Mouse (Mus musculus): ENCODE measurements at regions not wholly inside any gene's neighbourhood (a gene's known extent, or its start where the extent isn't known, plus 50 kb on each side); places are given as distances from the start of the nearest gene placed in this dataset.

- no peak for DNase-seq (ENCODE audit: low spot score in 2 of 2)
Measured at GRCm38 (mm10) chr8:113250264-113250663, 385.1 kb upstream of the Mon1b start.

- no peak for DNase-seq (ENCODE audit: low spot score in 2 of 2)
Measured at GRCm38 (mm10) chr8:113254076-113254475, 381.3 kb upstream of the Mon1b start.

- DNase-seq (ENCODE audit: low spot score in 2 of 2), result no peak
Measured at GRCm38 (mm10) chr8:113259477-113259876, 375.9 kb upstream of the Mon1b start.

- DNase-seq (ENCODE audit: low spot score in 2 of 2), result peak in 1 of 2 experiments; percentile 3
Measured at GRCm38 (mm10) chr8:113263296-113263695, 372.1 kb upstream of the Mon1b start.

GRCm38 (mm10) chr8:113271262-113271661 is 364.1 kb upstream of the Mon1b start:
- DNase-seq (ENCODE audit: low spot score in 2 of 2), result no peak

GRCm38 (mm10) chr8:113300273-113300843 is 335.0 kb upstream of the Mon1b start:
- no peak for DNase-seq (ENCODE audit: low spot score in 2 of 2)

GRCm38 (mm10) chr8:113303426-113303825 is 332.0 kb upstream of the Mon1b start:
- DNase-seq (ENCODE audit: low spot score in 2 of 2), result peak in 1 of 2 experiments; percentile 36

- peak; percentile 6 to 28 for DNase-seq (ENCODE audit: low spot score in 2 of 2)
Measured at GRCm38 (mm10) chr8:113317169-113317568, 318.2 kb upstream of the Mon1b start.

GRCm38 (mm10) chr8:113331576-113331975 is 303.8 kb upstream of the Mon1b start:
- no peak for DNase-seq (ENCODE audit: low spot score in 2 of 2)

- no peak for DNase-seq (ENCODE audit: low spot score in 2 of 2)
Measured at GRCm38 (mm10) chr8:113341306-113341705, 294.1 kb upstream of the Mon1b start.

GRCm38 (mm10) chr8:113361900-113362299 is 273.5 kb upstream of the Mon1b start:
- DNase-seq (ENCODE audit: low spot score in 2 of 2), result no peak

- DNase-seq (ENCODE audit: low spot score in 2 of 2), result no peak
Measured at GRCm38 (mm10) chr8:113364181-113364580, 271.2 kb upstream of the Mon1b start.

- no peak for DNase-seq (ENCODE audit: low spot score in 2 of 2)
Measured at GRCm38 (mm10) chr8:113383517-113383916, 251.9 kb upstream of the Mon1b start.

GRCm38 (mm10) chr8:113383974-113384373 is 251.4 kb upstream of the Mon1b start:
- no peak for DNase-seq (ENCODE audit: low spot score in 2 of 2)

GRCm38 (mm10) chr8:113389504-113389903 is 245.9 kb upstream of the Mon1b start:
- no peak for DNase-seq (ENCODE audit: low spot score in 2 of 2)

- no peak for DNase-seq (ENCODE audit: low spot score in 2 of 2)
Measured at GRCm38 (mm10) chr8:113390038-113390437, 245.3 kb upstream of the Mon1b start.

- no peak for DNase-seq (ENCODE audit: low spot score in 2 of 2)
Measured at GRCm38 (mm10) chr8:113394319-113394718, 241.1 kb upstream of the Mon1b start.

GRCm38 (mm10) chr8:113405158-113405557 is 230.2 kb upstream of the Mon1b start:
- DNase-seq (ENCODE audit: low spot score in 2 of 2), result no peak

GRCm38 (mm10) chr8:113419352-113419751 is 216.0 kb upstream of the Mon1b start:
- DNase-seq (ENCODE audit: low spot score in 2 of 2), result peak; percentile 4 to 20

- DNase-seq (ENCODE audit: low spot score in 2 of 2), result no peak
Measured at GRCm38 (mm10) chr8:113422651-113423050, 212.7 kb upstream of the Mon1b start.

- no peak for DNase-seq (ENCODE audit: low spot score in 2 of 2)
Measured at GRCm38 (mm10) chr8:113439088-113439487, 196.3 kb upstream of the Mon1b start.

- DNase-seq (ENCODE audit: low spot score in 2 of 2), result no peak
Measured at GRCm38 (mm10) chr8:113454022-113454421, 181.4 kb upstream of the Mon1b start.

- DNase-seq (ENCODE audit: low spot score in 2 of 2), result no peak
Measured at GRCm38 (mm10) chr8:113464625-113465024, 170.8 kb upstream of the Mon1b start.

- DNase-seq (ENCODE audit: low spot score in 2 of 2), result peak; percentile 12 to 21
Measured at GRCm38 (mm10) chr8:113465156-113465555, 170.2 kb upstream of the Mon1b start.

Data from layer of hippocampus, postnatal 14 days (tissue).